Comparison of ENCODE assay signal across 9 mouse cellular contexts in genomic region chr19:56775893-56776718, GRCm38 (mm10). TPM values are rescaled to one million over a fixed set of nuclear protein-coding genes. Genes with fewer than 3 reads are reported as not detected.
DNase-seq lines count a peak whose midpoint lies in the region; ATAC-seq lines count a peak whose summit lies in the region.
"Had no signal": no experiment of that assay in that cellular context is flagged by ENCODE, and none has a peak within 500 bp of the region (broad histone marks: within the 10 kb centered on the region; RNA-seq: fewer than 3 reads in every experiment).

No protein-coding gene starts in this region.

- H3K9me3 ChIP-seq in liver, embryonic 11.5 days (ENCODE audit: control insufficient read depth, low read length) = no peaks in the 10 kb centered on the region
- no peaks in the 10 kb centered on the region for H3K9me3 ChIP-seq in embryonic facial prominence, embryonic 13.5 days
- no peaks in the 10 kb centered on the region for H3K9me3 ChIP-seq in hindbrain, embryonic 12.5 days (replicated peaks)

- H3K27ac ChIP-seq in liver, embryonic 11.5 days (ENCODE audit: low read depth, low read length) = no peak overlapping the region
- H3K27ac ChIP-seq in embryonic facial prominence, embryonic 13.5 days = no peak overlapping the region
- H3K27ac ChIP-seq in hindbrain, embryonic 12.5 days = no peak overlapping the region

- no peak overlapping the region for H3K9ac ChIP-seq in liver, embryonic 11.5 days (ENCODE audit: low read depth, low read length)
- H3K9ac ChIP-seq in embryonic facial prominence, embryonic 13.5 days = peak overlapping the region; percentile 49
- peak overlapping the region; percentile 19; the same call in 1 of the 2 replicates for H3K9ac ChIP-seq in hindbrain, embryonic 12.5 days

- peak overlapping the region; percentile 55 for H3K4me2 ChIP-seq in liver, embryonic 11.5 days
- peak overlapping the region; percentile 66 for H3K4me2 ChIP-seq in embryonic facial prominence, embryonic 13.5 days
- H3K4me2 ChIP-seq in hindbrain, embryonic 12.5 days (replicated peaks) = peak overlapping the region; percentile 53

- no peak for ATAC-seq in liver, embryonic 11.5 days (replicated peaks; ENCODE audit: low FRiP score)
- no peak for ATAC-seq in embryonic facial prominence, embryonic 13.5 days (ENCODE audit: insufficient number of reproducible peaks, insufficient read depth, low FRiP score, low TSS enrichment, low read depth)
- ATAC-seq in hindbrain, embryonic 12.5 days (ENCODE audit: low FRiP score) = no peak

- WGBS in liver, embryonic 11.5 days = 9% methylated on average over 18 of the region's 18 CpGs
- WGBS in embryonic facial prominence, embryonic 13.5 days = 7% methylated on average over 18 of the region's 18 CpGs
- 4% methylated on average over 18 of the region's 18 CpGs for WGBS in hindbrain, embryonic 12.5 days

- peaks cover 25% of the 10 kb centered on the region for H3K27me3 ChIP-seq in liver, embryonic 11.5 days (replicated peaks; ENCODE audit: control insufficient read depth, insufficient read depth, low read length)
- H3K27me3 ChIP-seq in embryonic facial prominence, embryonic 13.5 days = peaks cover 17% of the 10 kb centered on the region
- peaks cover 28% of the 10 kb centered on the region for H3K27me3 ChIP-seq in hindbrain, embryonic 12.5 days

- no peak for DNase-seq in liver, embryonic 11.5 days (ENCODE audit: low spot score)
- no peak for DNase-seq in liver
- DNase-seq in mesoderm, embryonic 11.5 days (ENCODE audit: low read depth, low spot score) = peak; percentile 38
- DNase-seq in cerebellum, postnatal 14 days = no peak
- DNase-seq in left cerebral cortex, adult 18-20 months (ENCODE audit: low spot score in 2 of 2) = no peak
- DNase-seq in right cerebral cortex, adult 2 months (ENCODE audit: low spot score in 2 of 2) = no peak

- no peaks in the 10 kb centered on the region for H3K36me3 ChIP-seq in liver, embryonic 11.5 days (ENCODE audit: control insufficient read depth, insufficient read depth, low read length)
- no peaks in the 10 kb centered on the region for H3K36me3 ChIP-seq in embryonic facial prominence, embryonic 13.5 days
- H3K36me3 ChIP-seq in hindbrain, embryonic 12.5 days = no peaks in the 10 kb centered on the region

- H3K4me1 ChIP-seq in liver, embryonic 11.5 days (replicated peaks; ENCODE audit: control insufficient read depth, insufficient read depth, low read length) = peaks cover 7% of the 10 kb centered on the region; the same call in 1 of the 2 replicates
- peaks cover 40% of the 10 kb centered on the region for H3K4me1 ChIP-seq in embryonic facial prominence, embryonic 13.5 days
- peaks cover 19% of the 10 kb centered on the region for H3K4me1 ChIP-seq in hindbrain, embryonic 12.5 days

- H3K4me3 ChIP-seq in liver, embryonic 11.5 days (ENCODE audit: low read depth, low read length) = peak overlapping the region; percentile 15; the same call in 1 of the 2 replicates
- H3K4me3 ChIP-seq in embryonic facial prominence, embryonic 13.5 days = peak overlapping the region; percentile 31
- peak overlapping the region; percentile 24 for H3K4me3 ChIP-seq in hindbrain, embryonic 12.5 days

RNA-seq across cellular contexts. Expression of gene Ccdc186, which starts 45.9 kb away (rescaled TPM):
- 9.5 and 10.9 TPM in 2 replicates for polyA plus RNA-seq in liver, embryonic 11.5 days (2014; fragmentation: Nextera tagmentation; extraction: Ambion mirVana)
- 24.8 and 27.7 TPM in 2 replicates for polyA plus RNA-seq in embryonic facial prominence, embryonic 13.5 days (2015; fragmentation: Nextera tagmentation; extraction: Ambion mirVana)
- polyA plus RNA-seq in hindbrain, embryonic 12.5 days (2016; fragmentation: Nextera tagmentation; extraction: Ambion mirVana) = 30.2 and 34.0 TPM in 2 replicates
- 10 to 100 TPM; 59.2 to 59.6 TPM for total RNA-seq in left cerebral cortex, adult 18-20 months (2021)

RNA-seq across cellular contexts. Expression of gene Tdrd1, which starts 49.9 kb away (rescaled TPM):
- 0.45 and 0.81 TPM in 2 replicates for polyA plus RNA-seq in liver, embryonic 11.5 days (2014; fragmentation: Nextera tagmentation; extraction: Ambion mirVana)
- polyA plus RNA-seq in embryonic facial prominence, embryonic 13.5 days (2015; fragmentation: Nextera tagmentation; extraction: Ambion mirVana) = 1.3 and 1.5 TPM in 2 replicates
- 1.0 and 1.5 TPM in 2 replicates for polyA plus RNA-seq in hindbrain, embryonic 12.5 days (2016; fragmentation: Nextera tagmentation; extraction: Ambion mirVana)
- under 1 TPM; 0.28 to 0.44 TPM for total RNA-seq in left cerebral cortex, adult 18-20 months (2021)

RNA-seq across cellular contexts. Expression of gene Adrb1, which starts 54.1 kb away (rescaled TPM):
- polyA plus RNA-seq in liver, embryonic 11.5 days (2014; fragmentation: Nextera tagmentation; extraction: Ambion mirVana) = 0.34 and 0.35 TPM in 2 replicates
- polyA plus RNA-seq in embryonic facial prominence, embryonic 13.5 days (2015; fragmentation: Nextera tagmentation; extraction: Ambion mirVana) = 1.7 and 1.8 TPM in 2 replicates
- polyA plus RNA-seq in hindbrain, embryonic 12.5 days (2016; fragmentation: Nextera tagmentation; extraction: Ambion mirVana) = 0.21 and 0.35 TPM in 2 replicates
- total RNA-seq in left cerebral cortex, adult 18-20 months (2021) = 10 to 100 TPM; 50.2 to 50.7 TPM
- polyA plus RNA-seq: Patski had no signal
